Mouse (Mus musculus): ENCODE results near the gene Man1c1.

GRCm38 (mm10) chr4:134594731-134595439 is 109.2 kb downstream of the Man1c1 start:
- TF ChIP-seq CTCF (IDR thresholded peaks at IDR 0.05; ENCODE audit: borderline replicate concordance, extremely low read depth, insufficient read depth, insufficient read length) (no peak), POLR2A (IDR thresholded peaks at IDR 0.05; ENCODE audit: borderline replicate concordance, extremely low read depth, insufficient read depth, insufficient read length, poor library complexity, severe bottlenecking) (no peak)

Measured in brain, embryonic 14.5 days (tissue).